Mouse (Mus musculus) layer of hippocampus, postnatal 25 days (tissue): Measurements from ENCODE around the gene Acsbg1. TPM values are rescaled to one million over a fixed set of nuclear protein-coding genes. Genes with fewer than 3 reads are reported as not detected.
A peak's percentile ranks its signal among the peaks of the same experiment; 100 is the strongest.

ENCODE experiments used
- DNase-seq, 2 experiments: peaks; one replicate each; pipeline ENCODE4 v3.0.0; 2022; ENCODE audit warnings: mixed read lengths in 2 of 2, low spot score in 1 of 2; ENCODE audit errors: extremely low spot score in 1 of 2
- microRNA-seq, 2 experiments: library from miRNA; unstranded; fragments of <30 nt; microRNA quantifications; one replicate each; pipeline ENCODE4 v1.2.0; 2021
- total RNA-seq, 2 experiments: library from RNA; stranded (reverse); gene quantifications; 2 replicates each; pipeline ENCODE4 v1.2.3; 2021

Gene Acsbg1
- total RNA-seq, 2 experiments from 2014 or later: 111 to 117 TPM

- DNase-seq: peak; percentile 36 to 50
Measured at GRCm38 (mm10) chr9:54559771-54560471, 101.7 kb downstream of the Acsbg1 start, which contains the start of gene Cib2. Gene Cib2 (minus strand): TSS chr9:54560218.

DNA sequence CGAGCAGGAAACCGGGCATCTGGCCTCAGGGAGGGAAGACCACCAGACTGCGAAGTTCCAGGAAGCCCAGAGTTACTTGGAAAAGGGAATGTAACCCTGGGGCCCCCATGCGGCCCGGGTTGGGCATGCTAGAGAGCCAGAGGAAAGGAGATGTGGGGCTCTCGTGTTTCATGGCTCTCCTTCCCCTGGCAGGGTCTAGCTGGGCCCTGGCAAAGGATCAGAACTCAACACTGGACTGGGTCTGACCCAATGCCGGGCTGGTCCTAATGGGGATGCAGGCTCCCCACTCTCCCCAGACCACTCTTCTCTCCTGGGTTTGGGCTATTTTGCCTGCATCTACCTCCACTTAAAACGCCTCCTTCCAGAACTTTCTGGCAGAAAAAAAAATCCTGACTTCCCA lies 102.9 kb downstream of the Acsbg1 start:
- no peak for DNase-seq

DNA sequence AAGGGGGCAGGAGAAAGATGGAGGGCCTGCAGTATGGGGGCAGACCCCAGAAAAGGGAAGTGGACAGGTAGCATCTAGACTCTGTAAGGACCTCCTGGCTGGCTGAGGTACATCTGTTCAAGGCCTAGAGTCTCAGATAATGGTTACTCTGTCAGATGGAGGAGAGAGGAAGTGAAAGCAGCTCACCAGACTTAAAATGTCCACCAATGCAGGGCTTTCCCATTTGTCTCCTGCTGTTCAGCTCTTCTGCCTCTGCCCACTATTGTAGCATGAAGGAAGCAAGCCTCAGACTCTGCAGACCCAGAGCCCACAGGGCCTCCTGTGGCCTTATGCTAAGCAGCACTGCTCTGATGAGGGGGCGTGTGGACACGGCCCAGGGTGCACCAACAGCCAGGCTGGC lies 106.6 kb downstream of the Acsbg1 start:
- no peak for DNase-seq

Small RNAs within 50 kb of the gene (microRNA-seq; reads per million reads assigned to microRNA genes)
- gene Mir5710: 1.3 to 2.2 reads per million in 2 experiments

Other genes with a start within 250 kb of the Acsbg1 start
- gene Dmxl2, start 160.2 kb downstream of the Acsbg1 start, total RNA-seq: 100 to 1,000 TPM; 187 to 212 TPM
- gene Sh2d7, start 122.9 kb downstream of the Acsbg1 start, total RNA-seq: not detected
- gene Cib2, start 101.7 kb downstream of the Acsbg1 start, total RNA-seq: 10 to 100 TPM; 17.0 to 22.1 TPM
- gene Idh3a, start 75.5 kb downstream of the Acsbg1 start, total RNA-seq: 100 to 1,000 TPM; 176 to 189 TPM
- gene Dnaja4, start 37.0 kb upstream of the Acsbg1 start, total RNA-seq: 10 to 100 TPM; 39.9 to 46.0 TPM
- gene Wdr61, start 72.6 kb upstream of the Acsbg1 start, total RNA-seq: 10 to 100 TPM; 57.7 to 61.0 TPM
- gene Crabp1, start 102.9 kb upstream of the Acsbg1 start, total RNA-seq: 1 to 10 TPM; 1.3 to 1.7 TPM
- 10 to 100 TPM; 48.9 to 54.1 TPM for gene Ireb2, start 201.9 kb upstream of the Acsbg1 start, total RNA-seq